Mouse (Mus musculus) mouse embryonic stem cell (cell line): ENCODE results near the gene Nipal1.

Experiments
- in situ Hi-C, 2 experiments: fragments of 300-500 bp; cut with MboI; formaldehyde crosslinking; loops; 1 replicate in 1 of 2; 3 replicates in 1 of 2; pipeline ENCODE4 v1.14.3; 2019 to 2020; ENCODE audit warnings: low sequenced_read_pairs in 2 of 2, low pct_unique_long_range_greater_than_20kb in 1 of 2, mixed read lengths in 1 of 2; ENCODE audit not compliant: unreplicated experiment in 1 of 2

Gene Nipal1

DNA sequence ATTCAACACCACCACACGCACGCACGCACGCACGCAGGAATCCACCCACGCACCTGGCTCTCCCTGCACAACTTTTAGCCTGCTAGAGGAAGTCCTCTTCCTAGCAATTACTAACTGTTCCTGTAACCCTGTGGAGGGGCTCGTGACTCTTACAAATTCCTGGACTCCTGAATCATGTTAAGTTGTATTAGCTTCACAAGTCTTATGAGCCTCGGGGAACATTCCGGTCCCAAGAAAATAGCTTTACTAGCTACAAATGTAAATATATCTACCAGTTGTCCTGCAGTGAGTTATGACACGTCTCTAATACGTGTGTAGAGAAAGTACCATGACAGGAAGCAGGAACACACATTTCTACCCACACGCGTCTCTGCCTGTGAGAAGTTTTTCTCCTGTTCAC is 61.9 kb downstream of the Nipal1 start:
- in situ Hi-C loops, result loop anchor here in 1 of 2 experiments (25.0 kb wide), 1 partner anchor 347 kb away; no protein-coding TSS in a partner anchor

DNA sequence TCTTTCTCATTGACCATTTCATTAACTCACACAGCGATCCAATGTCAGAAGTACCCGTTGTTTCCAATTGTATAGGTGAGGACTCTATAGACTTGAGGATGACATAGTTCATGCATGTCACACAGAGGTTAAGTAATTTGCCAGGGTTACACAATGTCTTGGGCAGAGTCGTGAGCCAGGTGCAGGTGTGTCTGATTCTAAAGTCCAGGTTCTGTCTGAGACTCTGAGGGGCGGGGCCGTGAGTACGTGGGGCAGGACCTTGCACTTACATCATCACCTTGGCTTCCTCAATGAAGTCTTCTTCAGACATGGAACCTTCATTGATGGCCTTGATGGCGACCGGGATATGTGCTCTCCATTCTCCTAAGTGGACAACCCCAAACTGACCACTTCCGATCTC is 62.4 kb downstream of the Nipal1 start:
- in situ Hi-C loops, result loop anchor here in 1 of 2 experiments (25.0 kb wide), 1 partner anchor 348 kb away; no protein-coding TSS in a partner anchor

DNA sequence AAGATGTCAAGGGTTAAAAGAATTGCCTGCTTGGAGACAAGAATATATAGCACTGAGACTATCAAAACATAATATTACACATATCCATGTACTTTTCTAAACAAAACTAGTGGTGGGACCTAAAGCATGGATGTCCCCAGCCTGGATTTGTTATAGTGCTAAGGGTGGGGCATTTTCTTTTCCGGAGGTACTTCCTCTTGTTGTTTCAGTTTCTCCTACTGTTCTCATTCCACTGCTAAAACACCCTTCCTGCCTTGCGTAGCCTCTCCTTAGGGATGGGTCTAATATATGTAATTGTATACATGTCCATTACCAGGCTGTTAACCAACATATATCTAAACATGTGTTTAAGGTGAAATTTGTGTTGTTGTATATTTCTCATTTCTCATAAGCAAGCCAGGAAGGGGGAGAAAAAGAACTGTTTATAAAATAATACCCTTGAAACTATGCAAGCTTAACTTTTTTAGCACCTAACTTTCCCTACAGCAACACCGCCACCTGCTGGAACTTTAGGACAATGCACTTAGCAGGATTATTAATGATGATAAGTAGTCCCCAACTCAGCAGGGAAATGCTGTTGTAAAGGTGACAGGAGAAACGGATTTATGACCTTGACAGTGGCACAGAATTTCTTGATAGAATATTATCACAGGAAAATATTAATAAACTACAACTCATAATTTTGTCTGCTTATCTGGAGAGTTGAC is 63.1 kb downstream of the Nipal1 start:
- in situ Hi-C loops, result loop anchor here in 1 of 2 experiments (25.0 kb wide), 1 partner anchor 348 kb away; no protein-coding TSS in a partner anchor

DNA sequence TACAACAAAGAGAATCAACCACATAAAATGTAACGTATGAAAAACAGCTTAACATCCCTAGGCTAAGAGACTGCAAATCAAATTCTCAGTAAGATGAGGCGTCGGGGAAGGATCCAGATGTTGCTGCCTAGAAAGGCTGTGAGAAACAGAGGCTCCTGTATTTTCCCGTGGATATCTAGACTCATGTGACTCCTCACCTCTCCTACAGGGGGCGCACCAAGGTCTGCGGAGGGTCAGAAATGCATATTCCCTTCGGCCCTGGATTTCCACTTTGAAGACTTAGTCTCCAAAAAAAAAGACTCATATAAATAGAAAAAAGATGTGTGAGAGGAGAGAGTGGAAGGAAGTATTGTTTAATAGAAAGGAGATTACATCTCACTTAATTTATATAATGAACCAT is 73.0 kb downstream of the Nipal1 start:
- in situ Hi-C loops, result loop anchor here in 1 of 2 experiments (25.0 kb wide), 1 partner anchor 358 kb away; no protein-coding TSS in a partner anchor
